Mouse (Mus musculus) embryonic facial prominence, embryonic 12.5 days (tissue): ENCODE measurements around the gene Spata18. TPM values are rescaled to one million over a fixed set of nuclear protein-coding genes. Genes with fewer than 3 reads are reported as not detected.
A peak's percentile ranks its signal among the peaks of the same experiment; 100 is the strongest.

Experiments
- ATAC-seq: fragments of 200-750 bp; cut with Nextera tagmentation; 2 replicates; pipeline ENCODE4 v1.8.0; 2017; ENCODE audit not compliant: insufficient number of reproducible peaks, insufficient read depth, low FRiP score, low TSS enrichment
- H3K27ac ChIP-seq: fragments of 300-500 bp; sonication (generic); 2 replicates; pipeline ENCODE4 v1.5.1; 2016; ENCODE audit warnings: mild to moderate bottlenecking
- H3K27me3 ChIP-seq: fragments of 300-500 bp; sonication (generic); 2 replicates; pipeline ENCODE4 v1.6.1; 2016; ENCODE audit warnings: mild to moderate bottlenecking, moderate library complexity
- H3K36me3 ChIP-seq: fragments of 300-500 bp; sonication (generic); 2 replicates; pipeline ENCODE4 v1.6.1; 2016; ENCODE audit warnings: mild to moderate bottlenecking
- H3K4me1 ChIP-seq: fragments of 300-500 bp; sonication (generic); 2 replicates; pipeline ENCODE4 v1.6.1; 2016
- H3K4me2 ChIP-seq: fragments of 300-500 bp; sonication (generic); replicated peaks from 2 replicates; pipeline ENCODE4 v1.6.1; 2016; ENCODE audit warnings: mild to moderate bottlenecking, moderate library complexity
- H3K4me3 ChIP-seq: fragments of 300-500 bp; sonication (generic); 2 replicates; pipeline ENCODE4 v1.5.1; 2016; ENCODE audit warnings: mild to moderate bottlenecking
- H3K9ac ChIP-seq: fragments of 300-500 bp; sonication (generic); 2 replicates; pipeline ENCODE4 v1.6.1; 2016; ENCODE audit warnings: mild to moderate bottlenecking, moderate library complexity
- H3K9me3 ChIP-seq: fragments of 300-500 bp; sonication (generic); 2 replicates; pipeline ENCODE4 v1.6.1; 2016; ENCODE audit warnings: mild to moderate bottlenecking, moderate library complexity
- WGBS: fragments of 180-500 bp; shearing (Covaris S2); methylation state at CpG from one replicate; pipeline ENCODE4 v1.1.7; 2016; 5-methylcytosine and 5-hydroxymethylcytosine counted together
- polyA plus RNA-seq: library from polyadenylated mRNA; unstranded; fragments of >200 nt; fragmentation: Nextera tagmentation; extraction: Ambion mirVana; gene quantifications from 2 replicates; pipeline ENCODE4 v1.2.1, GENCODE M21; 2016

Gene Spata18
- polyA plus RNA-seq, 1 experiment from 2014 or later, result 0.29 TPM

GRCm38 (mm10) chr5:73694254-73695015, 43.3 kb downstream of the Spata18 start:
- Histone ChIP-seq H3K4me1 (peaks cover 13% of the 10 kb centered on the region; the same call in 1 of the 2 replicates), H3K36me3 (no peaks in the 10 kb centered on the region), H3K27me3 (no peaks in the 10 kb centered on the region), H3K4me3 (no peak overlapping the region), H3K9me3 (no peaks in the 10 kb centered on the region), H3K27ac (peak overlapping the region; percentile 61), H3K9ac (no peak overlapping the region), H3K4me2 (no peak overlapping the region)
- 40% methylated on average over 4 of the region's 4 CpGs for WGBS
- peak; percentile 74; the same call in 1 of the 2 replicates for ATAC-seq

DNA sequence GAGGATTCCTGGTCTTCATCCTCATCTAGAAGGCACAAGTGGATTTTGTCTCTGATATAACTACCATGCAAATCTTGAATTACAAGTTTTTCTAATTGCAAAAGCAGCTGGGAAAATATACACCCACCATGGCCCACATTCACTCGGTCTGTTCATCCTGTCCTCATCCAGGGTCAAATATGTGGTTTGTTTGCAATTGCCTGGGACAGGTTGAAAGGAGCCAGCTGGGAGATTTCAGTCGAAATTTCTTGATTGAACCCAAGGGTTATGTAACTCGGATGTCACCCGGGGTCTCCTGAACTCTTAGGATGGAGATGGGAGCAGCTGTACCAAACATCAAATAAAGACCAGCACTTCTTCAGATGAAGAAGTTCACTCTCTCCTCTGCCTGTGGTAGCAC, 46.5 kb downstream of the Spata18 start:
- Histone ChIP-seq H3K4me2 (no peak overlapping the region), H3K27me3 (no peaks in the 10 kb centered on the region), H3K9ac (no peak overlapping the region), H3K27ac (no peak overlapping the region), H3K9me3 (no peaks in the 10 kb centered on the region), H3K4me1 (peaks cover 15% of the 10 kb centered on the region; the same call in 1 of the 2 replicates), H3K4me3 (no peak overlapping the region), H3K36me3 (no peaks in the 10 kb centered on the region)
- no peak for ATAC-seq
- 68% methylated on average over 4 of the region's 4 CpGs for WGBS

GRCm38 (mm10) chr5:73701063-73701890, 50.1 kb downstream of the Spata18 start:
- no peak overlapping the region for H3K9ac ChIP-seq
- H3K4me1 ChIP-seq, result peaks cover 5% of the 10 kb centered on the region; the same call in 1 of the 2 replicates
- H3K9me3 ChIP-seq, result no peaks in the 10 kb centered on the region
- H3K36me3 ChIP-seq, result no peaks in the 10 kb centered on the region
- no peaks in the 10 kb centered on the region for H3K27me3 ChIP-seq
- H3K27ac ChIP-seq, result peak overlapping the region; percentile 18; the same call in 1 of the 2 replicates
- 69% methylated on average over 17 of the region's 17 CpGs for WGBS
- no peak for ATAC-seq
- H3K4me3 ChIP-seq, result no peak overlapping the region
- no peak overlapping the region for H3K4me2 ChIP-seq

DNA sequence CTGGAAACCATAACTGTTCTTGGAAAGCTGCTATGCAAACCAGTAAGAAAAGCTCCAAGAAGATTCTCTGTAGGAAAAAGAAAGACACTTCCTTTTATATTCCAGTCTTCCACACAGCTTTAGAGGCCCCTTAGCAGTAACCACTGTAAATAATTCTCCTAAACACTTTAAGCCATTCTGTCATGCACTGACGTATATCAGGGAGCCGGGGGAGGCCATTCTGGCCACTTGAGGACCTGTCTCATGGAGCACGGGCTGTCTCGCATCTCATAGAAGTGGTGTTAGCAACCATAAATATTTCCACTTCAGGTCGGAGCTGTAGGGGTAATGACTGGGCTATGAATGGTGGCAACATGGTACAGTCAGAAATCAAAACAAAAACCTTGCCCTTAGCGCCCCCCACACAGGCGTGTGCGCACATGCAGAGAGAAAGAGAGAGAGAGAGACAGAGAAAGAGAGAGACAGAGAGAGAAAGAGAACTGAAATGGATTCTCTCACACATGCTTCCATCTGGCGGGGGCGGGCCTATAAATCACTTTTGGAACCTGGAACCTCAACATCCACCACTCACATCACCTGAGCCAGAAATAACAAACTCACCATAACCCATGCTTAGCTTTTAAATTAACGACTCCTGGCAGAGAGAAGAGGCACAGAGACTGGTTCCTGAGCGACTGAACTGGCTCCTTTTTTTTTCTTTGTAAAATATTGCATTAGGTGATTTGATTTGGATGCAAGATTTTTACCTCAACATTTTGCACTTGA, 50.9 kb downstream of the Spata18 start:
- peaks cover 5% of the 10 kb centered on the region; the same call in 1 of the 2 replicates for H3K4me1 ChIP-seq
- no peak overlapping the region for H3K27ac ChIP-seq
- H3K27me3 ChIP-seq, result no peaks in the 10 kb centered on the region
- 77% methylated on average over 12 of the region's 12 CpGs for WGBS
- H3K9me3 ChIP-seq, result no peaks in the 10 kb centered on the region
- H3K36me3 ChIP-seq, result no peaks in the 10 kb centered on the region
- H3K9ac ChIP-seq, result no peak overlapping the region
- no peak overlapping the region for H3K4me3 ChIP-seq
- ATAC-seq, result no peak
- H3K4me2 ChIP-seq, result no peak overlapping the region

GRCm38 (mm10) chr5:73703096-73703495, 51.9 kb downstream of the Spata18 start:
- H3K36me3 ChIP-seq, result no peaks in the 10 kb centered on the region
- no peak overlapping the region for H3K9ac ChIP-seq
- no peak overlapping the region for H3K27ac ChIP-seq
- no peak for ATAC-seq
- no peak overlapping the region for H3K4me2 ChIP-seq
- no peaks in the 10 kb centered on the region for H3K9me3 ChIP-seq
- peaks cover 5% of the 10 kb centered on the region; the same call in 1 of the 2 replicates for H3K4me1 ChIP-seq
- no peak overlapping the region for H3K4me3 ChIP-seq
- 96% methylated on average over 4 of the region's 4 CpGs for WGBS
- no peaks in the 10 kb centered on the region for H3K27me3 ChIP-seq

GRCm38 (mm10) chr5:73704263-73704662, 53.1 kb downstream of the Spata18 start:
- 37% methylated on average over 14 of the region's 14 CpGs for WGBS
- Histone ChIP-seq H3K27ac (no peak overlapping the region), H3K4me1 (peaks cover 10% of the 10 kb centered on the region; the same call in 1 of the 2 replicates), H3K4me2 (no peak overlapping the region), H3K4me3 (no peak overlapping the region), H3K36me3 (no peaks in the 10 kb centered on the region), H3K9ac (no peak overlapping the region), H3K27me3 (no peaks in the 10 kb centered on the region), H3K9me3 (no peaks in the 10 kb centered on the region)
- ATAC-seq, result no peak

GRCm38 (mm10) chr5:73704757-73705156, 53.6 kb downstream of the Spata18 start:
- H3K4me1 ChIP-seq, result peaks cover 10% of the 10 kb centered on the region; the same call in 1 of the 2 replicates

GRCm38 (mm10) chr5:73705290-73705689, 54.1 kb downstream of the Spata18 start:
- H3K27ac ChIP-seq, result no peak overlapping the region

More at GRCm38 (mm10) chr5:73704757-73705156, 53.6 kb downstream of the Spata18 start:
- no peaks in the 10 kb centered on the region for H3K9me3 ChIP-seq
- no peaks in the 10 kb centered on the region for H3K36me3 ChIP-seq
- ATAC-seq, result no peak
- H3K4me3 ChIP-seq, result no peak overlapping the region
- 90% methylated on average over 8 of the region's 8 CpGs for WGBS
- no peaks in the 10 kb centered on the region for H3K27me3 ChIP-seq
- H3K27ac ChIP-seq, result no peak overlapping the region
- no peak overlapping the region for H3K9ac ChIP-seq
- H3K4me2 ChIP-seq, result no peak overlapping the region

DNA sequence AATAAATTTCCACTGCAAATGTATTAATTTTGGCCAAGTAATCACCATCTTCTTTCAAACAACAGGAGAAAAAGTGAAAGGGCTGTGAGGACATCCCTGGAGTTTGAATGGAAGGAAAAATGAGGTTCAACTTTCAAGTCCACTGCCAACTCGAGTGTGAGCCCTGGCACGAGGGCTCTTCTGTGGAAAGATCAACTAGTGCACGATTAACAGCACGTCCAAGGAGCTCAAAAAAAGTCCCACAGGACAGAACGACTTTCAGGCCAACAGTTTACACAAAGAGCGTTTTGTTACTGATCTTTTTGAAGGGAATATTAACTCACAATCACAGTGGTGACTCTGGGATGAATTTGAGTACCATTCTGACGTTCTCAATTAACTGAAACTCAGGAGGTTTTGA, 61.7 kb downstream of the Spata18 start:
- Histone ChIP-seq H3K9ac (no peak overlapping the region), H3K4me3 (no peak overlapping the region), H3K4me2 (no peak overlapping the region), H3K27ac (no peak overlapping the region), H3K27me3 (no peaks in the 10 kb centered on the region), H3K4me1 (peaks cover 5% of the 10 kb centered on the region; the same call in 1 of the 2 replicates), H3K9me3 (no peaks in the 10 kb centered on the region), H3K36me3 (no peaks in the 10 kb centered on the region)
- 49% methylated on average over 7 of the region's 7 CpGs for WGBS
- ATAC-seq, result no peak

More at GRCm38 (mm10) chr5:73705290-73705689, 54.1 kb downstream of the Spata18 start:
- no peaks in the 10 kb centered on the region for H3K9me3 ChIP-seq
- WGBS, result 83% methylated on average over 5 of the region's 5 CpGs
- peaks cover 10% of the 10 kb centered on the region; the same call in 1 of the 2 replicates for H3K4me1 ChIP-seq
- H3K4me3 ChIP-seq, result no peak overlapping the region
- H3K9ac ChIP-seq, result no peak overlapping the region
- no peaks in the 10 kb centered on the region for H3K27me3 ChIP-seq
- no peaks in the 10 kb centered on the region for H3K36me3 ChIP-seq
- no peak for ATAC-seq
- H3K4me2 ChIP-seq, result no peak overlapping the region

- Histone ChIP-seq H3K4me1 (no peaks in the 10 kb centered on the region), H3K9ac (no peak overlapping the region), H3K4me3 (no peak overlapping the region), H3K27ac (no peak overlapping the region), H3K9me3 (no peaks in the 10 kb centered on the region), H3K4me2 (no peak overlapping the region), H3K27me3 (no peaks in the 10 kb centered on the region), H3K36me3 (no peaks in the 10 kb centered on the region)
- WGBS, result 77% methylated on average over 2 of the region's 2 CpGs
- no peak for ATAC-seq
Measured at GRCm38 (mm10) chr5:73716941-73717340, 65.8 kb downstream of the Spata18 start.

GRCm38 (mm10) chr5:73721682-73722282, 70.6 kb downstream of the Spata18 start:
- Histone ChIP-seq H3K27me3 (no peaks in the 10 kb centered on the region), H3K4me1 (no peaks in the 10 kb centered on the region), H3K9me3 (no peaks in the 10 kb centered on the region), H3K27ac (no peak overlapping the region), H3K9ac (no peak overlapping the region), H3K36me3 (no peaks in the 10 kb centered on the region), H3K4me3 (no peak overlapping the region), H3K4me2 (no peak overlapping the region)
- WGBS, result 86% methylated on average over 21 of the region's 21 CpGs
- no peak for ATAC-seq
